Mouse (Mus musculus): ENCODE measurements around the gene Golph3.
A peak's percentile ranks its signal among the peaks of the same experiment; 100 is the strongest.

The Golph3 gene

DNA sequence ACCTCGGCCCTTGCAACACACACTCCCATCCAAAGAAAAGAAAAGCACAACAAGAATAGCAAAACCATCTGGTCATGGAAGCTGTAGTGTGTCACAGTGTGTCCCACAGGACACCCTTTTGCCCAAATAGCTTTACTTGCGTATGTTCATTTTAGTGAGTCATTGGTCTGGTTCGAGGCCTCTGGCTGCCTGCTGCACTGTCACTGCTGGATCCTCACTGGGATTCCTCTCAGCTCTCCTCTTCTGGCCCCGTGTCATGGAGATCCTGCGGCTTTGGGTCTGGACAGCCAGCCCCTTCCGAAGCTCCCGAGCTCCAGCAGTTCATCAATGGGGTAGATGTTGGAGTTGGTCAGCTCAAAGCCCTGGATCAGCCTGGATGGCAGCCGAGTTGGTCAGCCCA is 2.8 kb upstream of the Golph3 start:
- DNase-seq (ENCODE audit: low read depth, low spot score), result no peak

DNA sequence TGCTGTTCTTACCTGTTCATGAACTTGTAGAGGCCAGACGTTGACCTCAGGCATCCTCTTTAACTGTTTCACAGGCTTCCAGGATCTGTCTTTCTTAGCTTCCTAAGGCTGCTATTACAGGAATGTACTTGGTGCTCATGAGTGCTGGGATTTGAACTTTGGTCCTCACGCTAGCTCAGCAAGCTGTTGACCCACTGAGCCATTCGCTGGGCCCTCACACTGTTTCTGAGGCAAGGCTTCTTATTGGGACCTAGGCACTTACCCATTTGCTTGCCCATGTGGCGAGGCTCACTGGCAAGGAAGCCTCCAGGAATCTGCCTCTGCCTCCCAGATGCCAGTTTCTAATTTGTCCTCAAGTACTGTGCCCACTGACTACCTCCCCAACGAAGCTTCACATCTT is 1.4 kb upstream of the Golph3 start:
- DNase-seq (ENCODE audit: low read depth, low spot score), result no peak

DNA sequence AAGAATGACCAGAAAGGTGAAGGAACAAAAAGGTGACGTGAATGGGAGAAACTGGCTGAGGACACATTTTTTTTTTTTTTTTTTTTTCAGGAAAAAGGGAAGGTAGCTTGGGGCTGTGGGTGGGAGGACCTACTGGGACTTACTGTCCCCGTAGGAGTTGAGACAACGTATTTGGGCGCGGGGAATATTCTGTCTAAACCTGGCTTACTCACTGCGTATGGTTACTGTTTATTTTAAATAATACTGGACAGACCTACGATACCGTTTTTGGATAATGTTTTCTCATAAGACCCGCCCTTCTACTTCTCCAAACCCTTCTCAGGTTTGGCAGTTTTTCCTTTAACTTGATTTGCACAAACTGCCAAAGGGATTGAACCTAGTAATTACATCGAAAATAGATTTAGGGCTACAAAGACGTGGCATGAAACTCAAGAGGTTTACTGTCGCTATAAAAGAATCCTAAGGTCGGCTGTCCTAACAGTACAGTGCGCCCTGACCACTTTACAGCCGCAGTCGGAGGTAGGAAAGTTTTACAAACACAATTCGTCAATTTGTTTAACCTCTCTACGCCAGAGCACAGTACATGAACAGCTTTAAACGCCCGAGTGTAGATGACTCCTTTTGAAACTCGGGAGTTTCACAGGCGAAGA is 684 bp upstream of the Golph3 start:
- DNase-seq (ENCODE audit: low read depth, low spot score), result no peak

DNA sequence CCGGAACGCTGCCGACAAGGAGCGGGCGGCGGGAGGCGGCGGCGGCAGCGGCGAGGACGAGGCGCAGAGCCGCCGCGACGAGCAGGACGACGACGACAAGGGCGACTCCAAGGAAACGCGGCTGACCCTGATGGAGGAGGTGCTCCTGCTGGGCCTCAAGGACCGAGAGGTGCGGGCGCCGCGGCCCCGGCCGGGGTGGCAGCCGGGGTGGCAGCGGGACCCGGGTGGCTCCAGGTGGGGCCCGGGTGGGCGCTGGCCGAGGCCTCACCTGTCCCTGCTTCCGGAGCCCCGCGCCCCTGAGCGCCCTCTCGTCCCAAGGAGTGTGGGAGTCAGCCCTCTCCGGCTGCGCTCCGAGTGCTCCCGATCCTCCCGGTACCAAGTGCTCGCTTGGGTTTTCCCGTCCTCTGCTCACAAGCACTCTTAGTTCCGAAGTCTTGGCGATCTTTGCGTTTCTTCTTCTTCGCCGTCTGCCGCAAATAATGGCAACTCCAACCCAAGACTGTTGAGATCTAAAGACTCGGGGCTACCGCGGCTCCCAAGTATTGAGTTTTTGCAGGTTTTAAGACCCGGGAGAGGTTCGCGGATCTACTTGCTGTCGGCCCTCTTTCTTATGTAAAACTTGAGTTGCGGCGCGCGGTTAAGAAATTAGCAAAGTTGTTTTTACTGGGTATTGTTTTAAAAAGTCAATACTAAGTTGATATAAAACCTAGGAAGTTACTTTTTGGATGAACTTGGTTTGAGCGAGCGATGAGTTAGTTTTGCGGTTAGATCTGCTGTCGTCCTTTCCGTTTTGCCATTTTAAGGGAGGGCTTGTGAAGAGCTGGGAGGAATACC is 755 bp downstream of the Golph3 start, which contains the start of gene 1810049J17Rik:
TSS of gene 1810049J17Rik (minus strand) at position 112 of the 834 bp plus-strand sequence.
- peak; percentile 4 for DNase-seq (ENCODE audit: low read depth, low spot score)

DNA sequence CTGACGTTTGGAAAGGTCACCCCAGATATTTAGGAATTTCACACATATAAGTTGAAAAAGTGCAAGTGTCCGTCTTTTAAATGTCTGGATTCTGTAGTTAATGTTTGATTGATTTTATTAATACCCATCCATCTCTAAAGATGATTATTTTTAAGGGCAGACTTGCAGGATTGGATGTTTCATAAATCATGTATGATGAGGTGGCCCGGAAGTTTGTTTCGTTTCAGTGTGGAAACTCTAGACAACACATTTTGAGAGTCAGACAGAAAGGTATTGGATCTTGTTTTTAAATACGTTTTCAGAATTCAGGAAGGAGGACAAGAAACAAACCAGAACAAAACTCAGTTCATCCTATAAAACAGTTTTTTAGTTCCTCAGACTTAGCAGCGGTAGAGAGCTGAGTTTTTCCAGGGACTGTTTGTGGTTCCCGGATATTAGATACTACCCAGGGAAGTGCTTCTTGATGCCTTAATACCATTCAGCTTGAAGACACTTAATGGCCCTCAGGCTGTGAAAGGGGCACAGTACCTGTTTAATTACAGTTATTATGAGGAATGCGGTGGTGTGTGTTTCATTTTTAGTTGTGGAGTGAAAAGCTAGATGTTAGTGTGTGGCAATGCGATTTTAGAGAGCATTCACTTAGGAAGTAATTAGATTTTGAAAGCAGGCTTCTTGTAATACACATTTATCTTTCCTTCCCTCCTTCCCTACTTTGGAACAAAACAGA is 1.6 kb downstream of the Golph3 start:
- no peak for DNase-seq (ENCODE audit: low read depth, low spot score)

DNA sequence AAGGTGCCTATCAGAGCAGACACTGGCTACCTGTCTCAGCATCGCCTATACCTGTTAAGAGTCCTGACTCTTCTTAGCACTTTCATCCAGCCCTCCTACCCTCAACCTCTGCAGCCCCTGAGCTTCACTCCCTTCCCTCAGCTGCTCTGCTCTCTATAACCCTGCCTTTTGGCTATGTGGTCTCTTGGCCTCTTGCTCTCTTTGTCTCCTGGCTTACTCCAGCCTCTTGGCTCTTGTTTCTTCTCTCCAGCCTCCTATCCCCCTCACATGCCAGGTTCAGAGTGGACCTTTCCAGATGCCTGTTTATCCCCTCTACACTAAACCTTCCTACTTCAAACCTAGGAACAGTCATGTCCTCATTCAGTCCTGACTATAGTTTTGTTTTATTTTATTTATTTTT is 3.1 kb downstream of the Golph3 start:
- DNase-seq (ENCODE audit: low read depth, low spot score), result no peak

DNA sequence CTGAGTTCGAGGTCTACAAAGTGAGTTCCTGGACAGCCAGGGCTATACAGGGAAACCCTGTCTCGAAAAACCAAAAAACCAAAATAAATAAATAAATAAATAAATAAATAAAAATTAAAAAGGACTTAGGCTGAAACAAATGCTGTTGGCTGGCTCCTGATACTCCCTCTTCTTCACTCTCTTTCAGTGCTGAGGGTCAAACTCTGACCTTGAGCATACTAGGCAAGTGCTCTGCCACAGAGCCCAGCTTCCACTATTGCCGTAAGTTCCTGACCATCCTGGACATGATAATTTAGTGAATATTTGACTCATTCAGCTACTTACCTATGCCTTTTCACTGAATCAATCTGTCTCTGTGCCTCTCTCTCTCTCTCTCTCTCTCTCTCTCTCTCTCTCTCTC is 9.1 kb downstream of the Golph3 start:
- no peak for DNase-seq (ENCODE audit: low read depth, low spot score)

DNA sequence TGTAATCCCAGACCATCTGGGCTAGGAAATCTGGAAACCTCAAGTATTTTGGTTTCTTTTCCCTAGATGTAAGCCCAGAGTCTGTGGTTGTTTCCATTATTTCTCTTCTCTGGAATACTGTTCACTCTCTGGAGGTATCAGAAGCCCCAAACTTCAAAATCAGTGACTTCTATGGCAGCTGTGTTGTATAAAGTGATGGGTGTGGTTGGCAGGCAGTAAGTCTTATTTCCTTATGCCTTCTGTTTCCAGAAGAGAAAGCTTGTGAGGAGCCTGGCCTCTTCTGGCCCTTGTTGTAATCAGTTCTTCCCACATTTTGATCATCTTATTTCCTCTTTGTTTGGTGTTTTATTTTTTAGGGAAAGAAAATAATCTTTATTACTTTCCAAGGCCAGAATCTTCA is 9.6 kb downstream of the Golph3 start:
- DNase-seq (ENCODE audit: low read depth, low spot score), result no peak

DNA sequence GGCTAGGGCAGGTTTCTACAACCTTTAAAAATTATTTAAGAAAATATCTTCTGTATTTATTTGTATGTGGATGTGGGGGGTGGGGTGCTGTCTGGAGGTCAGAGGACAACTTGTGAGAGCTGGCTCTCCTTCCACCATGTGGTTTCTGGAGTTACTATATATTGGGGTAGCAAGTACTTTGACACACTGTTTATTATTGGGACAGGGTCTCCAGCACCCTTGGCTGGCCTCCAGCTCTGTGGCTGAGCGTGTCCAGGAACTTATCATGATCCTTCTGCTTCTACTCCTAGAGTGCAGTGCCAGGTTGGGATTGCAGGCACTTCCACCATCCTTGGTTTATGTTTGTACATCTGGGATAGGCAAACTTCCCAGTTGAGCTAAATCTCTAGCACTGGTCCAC is 10.1 kb downstream of the Golph3 start:
- DNase-seq (ENCODE audit: low read depth, low spot score), result no peak

DNA sequence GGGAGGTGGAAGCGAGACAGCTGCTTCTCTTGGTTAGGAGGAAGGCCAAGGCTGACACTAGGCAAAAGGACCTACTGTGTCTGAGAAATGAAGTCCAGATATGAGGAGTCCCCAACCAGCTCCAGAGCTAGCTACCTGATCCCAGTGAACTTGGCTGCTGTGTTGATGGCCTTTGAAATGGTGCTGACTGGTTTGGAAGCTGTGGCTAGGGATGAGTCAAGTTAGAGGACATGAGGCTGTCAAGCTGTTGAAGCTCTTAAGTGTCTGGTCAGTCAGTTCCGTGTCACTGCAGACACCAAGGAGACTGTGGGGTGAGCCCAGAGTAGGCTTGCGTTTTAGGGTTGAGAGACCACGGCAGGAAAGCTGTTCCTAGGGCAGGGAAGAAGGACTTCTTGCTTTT is 13.1 kb downstream of the Golph3 start:
- DNase-seq (ENCODE audit: low read depth, low spot score), result no peak

DNA sequence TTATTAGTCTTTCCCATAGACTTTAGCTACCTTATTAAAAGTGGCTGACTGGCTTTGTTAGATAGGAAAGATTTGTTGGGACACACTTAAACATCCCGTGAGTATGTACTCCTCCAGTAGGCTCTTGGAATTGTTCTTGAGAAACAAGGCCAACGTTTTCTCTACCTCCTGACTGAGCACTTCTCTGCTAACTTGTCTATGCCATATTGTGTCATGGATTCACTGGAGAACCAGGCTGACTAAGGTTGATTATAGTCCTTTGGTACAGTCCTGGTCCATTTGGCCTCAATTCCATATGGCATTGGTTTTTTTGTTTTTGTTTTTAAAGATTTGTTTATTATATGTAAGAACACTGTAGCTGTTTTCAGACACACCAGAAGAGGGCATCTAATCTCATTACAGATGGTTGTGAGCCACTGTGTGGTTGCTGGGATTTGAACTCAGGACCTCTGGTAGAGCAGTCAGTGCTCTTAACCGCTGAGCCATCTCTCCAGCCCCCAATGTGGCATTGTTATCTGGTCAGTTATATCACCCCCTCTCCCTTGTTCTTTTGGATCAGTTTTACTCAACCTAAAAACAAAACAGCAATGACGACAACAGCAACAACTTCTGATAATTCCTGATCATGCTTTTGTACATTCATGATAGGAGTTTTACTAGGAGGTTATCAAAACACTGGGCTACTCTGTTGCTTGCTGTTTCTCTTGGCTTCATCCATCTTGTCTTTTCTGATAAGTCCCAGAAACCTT is 16.0 kb downstream of the Golph3 start:
- DNase-seq (ENCODE audit: low read depth, low spot score), result no peak

DNA sequence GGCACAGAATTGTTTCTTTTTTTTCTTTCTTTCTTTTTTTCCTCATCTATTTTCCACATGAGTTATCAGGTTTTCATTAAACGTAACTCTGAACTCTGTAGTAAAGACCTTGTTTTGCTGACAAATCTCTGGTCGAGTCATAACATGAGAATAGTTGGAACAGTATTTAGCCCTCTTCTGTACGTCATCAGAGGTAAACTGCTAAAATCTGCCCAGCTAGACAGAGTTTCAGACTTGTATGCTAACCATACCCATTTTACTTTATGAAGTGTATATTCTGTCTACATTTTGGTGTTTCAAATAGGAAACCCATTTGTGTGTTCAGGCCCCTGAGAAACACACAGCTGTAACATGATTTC is 16.5 kb downstream of the Golph3 start:
- DNase-seq (ENCODE audit: low read depth, low spot score), result no peak

DNA sequence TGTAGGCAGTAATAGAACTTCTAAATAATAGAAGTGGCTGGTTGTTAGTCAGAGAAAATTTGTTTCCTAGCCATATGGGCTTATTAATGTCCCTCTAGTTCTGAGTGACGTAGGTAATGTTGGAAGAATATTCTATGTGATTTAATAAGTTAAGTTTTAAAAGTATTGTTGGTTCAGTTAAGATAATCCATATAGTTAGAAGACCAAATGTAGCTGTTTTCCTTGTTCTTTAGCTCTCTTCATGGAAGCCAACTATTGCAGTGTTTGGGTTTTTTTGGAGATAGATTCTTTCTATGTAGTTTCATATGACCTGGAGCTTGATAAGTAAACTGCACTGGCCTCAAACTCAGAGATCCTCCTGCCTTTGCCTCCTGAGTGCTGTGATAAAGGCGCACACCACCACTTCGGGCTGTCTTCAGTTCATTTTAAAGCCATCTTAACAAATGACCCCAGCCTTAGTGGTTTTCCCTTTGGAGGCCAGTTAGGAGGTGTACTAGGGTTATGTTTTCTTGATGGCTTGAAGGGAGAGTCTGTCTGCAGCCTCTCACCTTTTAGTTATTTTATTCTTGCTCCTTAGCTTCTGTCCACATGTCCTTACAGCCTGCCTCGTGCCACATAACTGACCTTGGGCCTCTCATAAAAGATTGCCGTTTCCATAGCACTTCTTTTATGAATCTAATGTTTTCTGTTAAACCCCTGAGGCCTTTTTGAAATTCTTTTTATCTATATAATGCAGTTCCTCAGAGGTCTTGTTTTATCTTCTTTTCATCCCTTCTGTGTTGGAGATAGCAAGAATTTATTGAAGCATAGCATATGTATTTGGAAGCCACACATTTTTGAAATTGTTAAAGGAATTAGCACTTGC is 19.5 kb downstream of the Golph3 start:
- DNase-seq (ENCODE audit: low read depth, low spot score), result no peak

DNA sequence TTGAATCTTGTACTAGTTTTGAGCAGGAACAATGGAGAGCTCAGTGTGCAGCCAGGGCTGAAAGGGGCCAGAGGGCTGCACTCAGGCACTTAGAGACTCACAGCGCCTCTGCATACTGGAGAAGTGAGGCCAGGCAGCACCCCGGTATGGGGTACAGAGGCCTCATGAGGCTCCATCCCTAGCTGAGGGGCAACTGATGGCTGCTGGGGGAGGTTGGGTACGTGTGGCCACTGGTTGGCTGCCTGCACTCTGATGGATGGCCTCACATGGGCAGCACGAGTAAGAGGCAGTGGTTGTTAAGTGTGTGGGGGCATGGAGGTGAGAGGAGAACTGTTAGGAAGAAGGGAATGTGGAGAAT is 20.1 kb downstream of the Golph3 start:
- no peak for DNase-seq (ENCODE audit: low read depth, low spot score)

DNA sequence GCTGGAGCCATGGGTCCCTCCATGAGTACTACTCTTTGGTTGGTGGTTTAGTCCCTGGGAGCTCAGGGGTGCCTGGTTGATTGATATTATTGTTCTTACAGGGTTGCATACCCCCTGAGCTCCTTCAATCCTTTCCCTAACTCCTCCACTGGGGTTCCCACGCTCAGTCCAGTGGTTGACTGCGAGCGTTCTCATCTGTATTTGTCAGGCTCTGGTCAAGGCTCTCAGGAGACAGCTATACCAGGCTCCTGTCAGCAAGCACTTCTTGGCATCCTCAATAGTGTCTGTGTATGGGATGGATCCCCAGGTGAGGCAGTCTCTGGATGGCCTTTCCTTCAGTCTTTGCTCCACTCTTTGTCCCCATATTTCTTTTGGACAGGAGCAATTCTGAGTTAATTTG is 25.7 kb downstream of the Golph3 start:
- no peak for DNase-seq (ENCODE audit: low read depth, low spot score)

DNA sequence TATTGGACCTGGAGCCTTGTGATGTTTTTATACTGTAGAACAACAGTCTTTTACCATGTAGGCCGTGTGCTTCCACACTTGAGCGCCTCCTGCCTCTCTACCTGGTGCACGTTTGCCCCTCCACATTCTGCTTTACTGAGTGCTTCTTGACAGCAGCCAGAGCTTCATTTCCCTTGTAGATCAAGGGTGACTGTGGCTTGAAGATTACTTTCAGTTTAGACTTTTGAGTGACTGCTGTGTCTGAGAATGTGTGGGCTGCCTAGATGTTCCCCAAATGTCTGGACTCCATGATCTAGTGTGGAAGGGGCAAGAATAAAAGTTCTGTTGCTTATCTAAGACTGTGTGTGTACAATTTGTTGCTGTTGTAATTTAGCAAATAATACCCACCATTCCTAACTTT is 27.7 kb downstream of the Golph3 start:
- no peak for DNase-seq (ENCODE audit: low read depth, low spot score)

DNA sequence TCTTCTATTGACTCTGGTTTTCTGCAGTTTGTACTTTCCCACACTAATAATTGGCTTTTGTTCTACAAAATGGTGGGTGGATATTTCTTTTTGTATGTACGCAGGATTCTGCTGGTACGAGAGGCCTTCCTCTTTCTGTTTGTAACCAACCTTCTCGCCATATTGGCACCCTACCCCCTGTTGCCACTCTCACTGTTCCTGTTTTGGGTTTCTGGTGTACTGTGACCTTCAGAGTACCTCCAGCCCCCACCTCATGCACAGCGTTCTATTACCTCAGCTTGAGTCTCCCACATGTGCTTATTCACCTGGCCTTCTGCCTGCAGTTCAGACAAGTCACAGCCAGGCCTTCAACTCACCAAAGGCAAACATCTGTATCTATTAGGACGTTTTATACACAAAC is 28.6 kb downstream of the Golph3 start:
- no peak for DNase-seq (ENCODE audit: low read depth, low spot score)

DNA sequence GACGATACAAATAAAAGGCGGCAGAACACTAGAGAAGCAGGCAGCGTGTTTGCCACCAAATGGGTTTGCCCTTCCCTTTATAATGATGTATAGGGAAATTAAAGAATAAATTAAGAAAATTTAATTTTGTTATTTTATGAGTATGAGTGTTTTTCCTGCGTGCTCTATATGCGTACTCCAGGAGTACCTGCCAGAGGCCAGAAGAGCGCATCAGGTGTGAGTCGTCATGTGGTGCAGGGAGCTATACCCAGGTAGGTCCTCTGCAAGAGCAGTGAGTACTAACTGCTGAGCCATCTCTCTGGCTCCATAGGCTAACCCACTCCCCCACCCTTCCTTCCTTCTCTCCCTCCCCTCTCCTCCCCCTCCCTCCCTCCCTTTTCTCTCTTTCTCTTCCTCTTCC is 30.2 kb downstream of the Golph3 start:
- DNase-seq (ENCODE audit: low read depth, low spot score), result no peak

DNA sequence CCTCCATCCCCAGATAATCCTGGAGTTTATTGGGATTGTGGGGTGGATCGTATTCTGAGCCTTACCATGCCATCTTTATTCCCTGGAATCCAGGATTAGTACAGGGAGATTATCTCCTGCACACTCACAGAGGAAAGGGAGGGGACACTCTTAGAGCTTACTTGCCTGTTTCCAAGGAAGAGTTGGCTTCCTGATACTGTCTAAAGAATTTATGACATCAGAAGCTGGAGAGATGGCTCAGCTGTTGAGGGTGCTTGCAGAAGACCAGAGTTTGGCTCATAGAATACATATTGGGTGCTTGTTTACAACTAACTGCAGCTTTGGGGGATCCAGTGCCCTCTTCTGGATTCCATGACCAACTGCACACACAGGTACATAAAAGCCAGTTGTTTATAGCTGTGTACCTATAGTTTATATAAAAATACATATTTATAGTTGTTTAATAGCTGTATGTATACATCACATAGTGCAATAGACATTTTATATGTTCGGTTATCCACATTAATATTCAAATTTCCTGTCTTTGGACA is 33.1 kb downstream of the Golph3 start:
- no peak for DNase-seq (ENCODE audit: low read depth, low spot score)

DNA sequence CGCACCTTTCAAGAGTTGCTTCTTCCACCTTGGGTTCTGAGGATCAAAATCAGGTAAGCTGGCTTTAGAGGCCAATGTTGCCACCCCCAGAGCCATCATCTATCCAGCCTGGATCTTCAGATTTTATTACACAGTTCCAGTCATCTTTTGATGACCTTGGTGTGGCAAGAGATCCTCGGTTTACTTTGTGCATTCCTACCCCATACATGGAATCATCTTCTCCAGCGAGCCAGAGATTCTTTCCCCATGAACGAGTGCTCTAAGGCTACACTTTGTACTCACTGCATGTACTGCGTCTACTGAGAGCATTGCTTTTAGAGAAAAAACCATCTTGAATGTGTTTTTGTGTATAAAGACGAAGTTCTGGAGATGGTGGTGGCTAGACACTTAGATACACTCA is 34.0 kb downstream of the Golph3 start:
- DNase-seq (ENCODE audit: low read depth, low spot score), result no peak

DNA sequence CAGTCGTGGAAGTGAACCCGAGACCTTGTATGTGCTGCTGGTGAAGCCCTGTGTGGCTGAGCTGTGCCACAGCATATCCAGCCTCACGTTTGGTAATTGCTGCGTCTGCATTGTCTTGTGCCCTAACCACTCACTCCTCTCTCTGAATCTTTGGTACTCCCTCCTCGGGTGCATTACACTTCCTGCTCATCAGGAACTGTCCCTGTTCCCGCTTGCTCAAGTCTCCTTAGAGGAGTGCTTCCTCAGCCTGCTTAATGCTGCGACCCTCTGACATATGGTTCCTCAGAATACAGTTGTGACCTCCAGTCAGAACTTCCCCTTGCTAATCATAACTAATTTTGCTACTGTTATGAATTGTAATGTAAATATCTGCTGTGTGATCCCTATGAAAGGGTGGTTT is 34.7 kb downstream of the Golph3 start:
- DNase-seq (ENCODE audit: low read depth, low spot score), result no peak
